Mouse (Mus musculus) liver, adult 10 weeks (tissue): Measurements from ENCODE around the gene Cyp2c68. TPM values are rescaled to one million over a fixed set of nuclear protein-coding genes. Genes with fewer than 3 reads are reported as not detected.

ENCODE experiments used
- polyA plus RNA-seq: library from polyadenylated mRNA; stranded (reverse); fragments of 350-450 nt; fragmentation: Illumina TruSeq; extraction: RNeasy Lipid Tissue Mini Kit (QIAGEN cat#74804); gene quantifications from one replicate; pipeline ENCODE4 v1.2.3, GENCODE M21; 2014; ENCODE audit warnings: low read depth, low replicate concordance

Cyp2c68 gene
- polyA plus RNA-seq = 1,677 TPM

GRCm38 (mm10) chr19:39740920-39741319 is at the start of gene Cyp2c68:
TSS of gene Cyp2c68 (minus strand) at chr19:39741054.

GRCm38 (mm10) chr19:39648938-39649337 is 91.9 kb downstream of the Cyp2c68 start, which contains the start of gene Cyp2c67:
TSS of gene Cyp2c67 (minus strand) at chr19:39649051.

Other genes starting within 250 kb of the Cyp2c68 start
- gene Cyp2c39, start 230.2 kb downstream of the Cyp2c68 start, polyA plus RNA-seq = 44.2 TPM
- 548 TPM for gene Cyp2c67, start 92.0 kb downstream of the Cyp2c68 start, polyA plus RNA-seq
- gene Cyp2c40, start 71.8 kb upstream of the Cyp2c68 start, polyA plus RNA-seq = 2,458 TPM
- gene Cyp2c69, start 145.7 kb upstream of the Cyp2c68 start, polyA plus RNA-seq = 1,828 TPM